Mouse (Mus musculus): ENCODE measurements around the gene Blvrb.

- TF ChIP-seq CTCF (IDR thresholded peaks at IDR 0.05; ENCODE audit: low read depth), result no peak
- TF ChIP-seq EP300 (IDR thresholded peaks at IDR 0.05; ENCODE audit: low read depth), result no peak
These were observed 67.2 kb downstream of the Blvrb start for GRCm38 (mm10) chr7:27514961-27515360.
